Mouse (Mus musculus): ENCODE measurements around the gene Tbx1. TPM values are rescaled to one million over a fixed set of nuclear protein-coding genes. Genes with fewer than 3 reads are reported as not detected.
A peak's percentile ranks its signal among the peaks of the same experiment; 100 is the strongest.
"Not testable (repeated sequence)": the region's sequence is repeated elsewhere in the genome, so short reads cannot be mapped to it uniquely, and the experiment has no call there.

Gene Tbx1
- polyA plus RNA-seq, 1 experiment from 2014 or later, result not detected

DNA sequence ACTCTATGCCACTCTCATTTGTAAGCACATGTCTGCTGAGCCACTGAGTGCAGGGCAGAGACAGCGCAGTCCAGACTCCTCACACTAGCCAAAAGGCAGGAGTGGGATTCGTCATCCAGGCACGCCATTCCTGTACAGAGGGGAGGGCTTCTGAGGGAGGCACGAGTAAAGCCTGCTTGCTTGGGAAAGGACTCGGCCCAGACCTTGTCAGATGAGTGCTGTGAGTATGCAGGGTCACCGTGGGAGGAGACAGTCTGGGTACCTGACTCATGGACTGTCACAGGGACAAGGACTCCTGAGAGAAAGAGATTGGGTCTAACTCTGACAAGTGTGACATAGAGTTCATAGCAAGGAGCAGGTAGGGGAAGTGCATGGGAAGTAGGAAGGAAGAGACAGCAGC is 51.2 kb downstream of the Tbx1 start:
- ATAC-seq (no peak), DNase-seq (no peak)
- Histone ChIP-seq H3K27me3 (ENCODE audit: insufficient read depth, low read length) (no peaks in the 10 kb centered on the region), H3K9ac (replicated peaks) (no peak overlapping the region), H3K4me1 (ENCODE audit: insufficient read depth) (no peaks in the 10 kb centered on the region), H3K4me3 (ENCODE audit: low read depth, low read length) (no peak overlapping the region), H3K4me2 (ENCODE audit: low read depth, low read length) (no peak overlapping the region), H3K9me3 (ENCODE audit: low read length) (no peaks in the 10 kb centered on the region), H3K27ac (ENCODE audit: low read depth) (no peak overlapping the region), H3K36me3 (replicated peaks; ENCODE audit: insufficient read depth, low read length) (no peaks in the 10 kb centered on the region)
- TF ChIP-seq CTCF (IDR thresholded peaks at IDR 0.05; ENCODE audit: low read depth) (no peak), EP300 (IDR thresholded peaks at IDR 0.05; ENCODE audit: low read depth) (no peak)
- WGBS (ENCODE audit: insufficient replicate concordance), result 67% methylated on average over 6 of the region's 6 CpGs

DNA sequence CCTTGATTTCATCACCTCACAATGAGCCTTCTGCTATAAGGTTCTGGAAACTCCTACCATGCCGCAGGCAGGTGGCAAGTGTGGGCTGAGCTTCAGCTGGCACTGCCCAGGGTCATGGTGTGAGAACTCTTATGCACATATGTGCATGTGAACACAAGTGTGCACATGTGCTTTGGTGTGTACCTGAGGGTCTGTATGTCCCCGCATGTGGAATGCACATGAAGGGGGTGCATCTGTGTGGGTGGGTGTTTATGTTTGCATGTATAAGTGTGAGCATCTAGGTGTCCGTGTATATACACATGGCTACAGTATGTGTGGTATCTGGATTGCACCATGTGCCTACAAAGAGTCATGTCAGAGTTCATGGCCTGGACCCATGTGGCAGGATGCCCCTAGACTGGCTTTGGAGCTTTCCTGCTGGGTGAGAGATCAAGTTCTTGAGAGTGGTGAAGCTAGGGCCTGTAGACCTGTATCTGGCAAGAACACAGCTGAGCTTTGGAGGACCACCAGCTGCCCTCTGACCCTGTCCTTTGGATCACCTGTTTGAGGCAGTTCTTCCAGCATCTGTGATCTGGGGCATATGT is 53.0 kb downstream of the Tbx1 start:
- no peaks in the 10 kb centered on the region for H3K9me3 ChIP-seq (ENCODE audit: low read length)
- ATAC-seq (no peak), DNase-seq (no peak)
- H3K9ac ChIP-seq (replicated peaks), result no peak overlapping the region
- H3K27me3 ChIP-seq (ENCODE audit: insufficient read depth, low read length), result no peaks in the 10 kb centered on the region
- TF ChIP-seq CTCF (IDR thresholded peaks at IDR 0.05; ENCODE audit: low read depth) (no peak), EP300 (IDR thresholded peaks at IDR 0.05; ENCODE audit: low read depth) (no peak)
- no peak overlapping the region for H3K4me2 ChIP-seq (ENCODE audit: low read depth, low read length)
- H3K27ac ChIP-seq (ENCODE audit: low read depth), result no peak overlapping the region
- 81% methylated on average over 3 of the region's 3 CpGs for WGBS (ENCODE audit: insufficient replicate concordance)
- H3K4me3 ChIP-seq (ENCODE audit: low read depth, low read length), result no peak overlapping the region
- H3K36me3 ChIP-seq (replicated peaks; ENCODE audit: insufficient read depth, low read length), result no peaks in the 10 kb centered on the region
- H3K4me1 ChIP-seq (ENCODE audit: insufficient read depth), result no peaks in the 10 kb centered on the region

DNA sequence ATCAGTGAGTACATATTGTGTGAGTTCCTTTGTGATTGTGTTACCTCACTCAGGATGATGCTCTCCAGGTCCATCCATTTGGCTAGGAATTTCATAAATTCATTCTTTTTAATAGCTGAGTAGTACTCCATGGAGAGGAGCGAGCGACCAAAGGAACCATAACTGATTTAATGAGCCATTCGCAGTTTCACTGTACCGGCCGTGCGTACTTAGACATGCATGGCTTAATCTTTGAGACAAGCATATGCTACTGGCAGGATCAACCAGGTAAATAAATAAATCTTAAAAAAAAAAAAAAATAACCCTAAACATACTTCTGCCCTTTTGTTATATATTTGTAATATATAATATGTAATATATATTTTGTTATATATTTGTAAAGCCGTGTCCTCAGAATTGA is 57.4 kb downstream of the Tbx1 start:
- not testable (repeated sequence) for H3K4me1 ChIP-seq (ENCODE audit: insufficient read depth); H3K9ac ChIP-seq (replicated peaks); H3K27me3 ChIP-seq (ENCODE audit: insufficient read depth, low read length); DNase-seq; H3K27ac ChIP-seq (ENCODE audit: low read depth); H3K9me3 ChIP-seq (ENCODE audit: low read length); H3K36me3 ChIP-seq (replicated peaks; ENCODE audit: insufficient read depth, low read length); H3K4me2 ChIP-seq (ENCODE audit: low read depth, low read length); H3K4me3 ChIP-seq (ENCODE audit: low read depth, low read length)
- peak; percentile 100 for ATAC-seq
- WGBS (ENCODE audit: insufficient replicate concordance), result 90% methylated on average over 7 of the region's 7 CpGs

Other genes starting within 250 kb of the Tbx1 start
- gene Tango2, start 242.6 kb downstream of the Tbx1 start, polyA plus RNA-seq (2015; fragmentation: Nextera tagmentation; extraction: Ambion mirVana), result 54.1 and 61.1 TPM in 2 replicates
- gene Arvcf, start 242.5 kb downstream of the Tbx1 start, polyA plus RNA-seq (2015; fragmentation: Nextera tagmentation; extraction: Ambion mirVana), result 7.0 and 9.7 TPM in 2 replicates
- gene Txnrd2, start 164.3 kb downstream of the Tbx1 start, polyA plus RNA-seq (2015; fragmentation: Nextera tagmentation; extraction: Ambion mirVana), result 51.2 and 53.3 TPM in 2 replicates
- 100 and 125 TPM in 2 replicates for gene Comt, start 163.8 kb downstream of the Tbx1 start, polyA plus RNA-seq (2015; fragmentation: Nextera tagmentation; extraction: Ambion mirVana)
- 3.9 and 5.1 TPM in 2 replicates for gene Gnb1l, start 92.0 kb downstream of the Tbx1 start, polyA plus RNA-seq (2015; fragmentation: Nextera tagmentation; extraction: Ambion mirVana)
- gene Rtl10, start 91.8 kb downstream of the Tbx1 start, polyA plus RNA-seq (2015; fragmentation: Nextera tagmentation; extraction: Ambion mirVana), result 0.57 and 0.59 TPM in 2 replicates
- 55.8 and 56.5 TPM in 2 replicates for gene Gp1bb, start 31.7 kb upstream of the Tbx1 start, polyA plus RNA-seq (2015; fragmentation: Nextera tagmentation; extraction: Ambion mirVana)
- gene Gm49601, start 35.8 kb upstream of the Tbx1 start, polyA plus RNA-seq (2015; fragmentation: Nextera tagmentation; extraction: Ambion mirVana), result 0.32 TPM in 1 of 2 replicates, not detected in the other
- 3.0 and 3.2 TPM in 2 replicates for gene Sept5, start 39.3 kb upstream of the Tbx1 start, polyA plus RNA-seq (2015; fragmentation: Nextera tagmentation; extraction: Ambion mirVana)
- gene Cldn5, start 186.2 kb upstream of the Tbx1 start, polyA plus RNA-seq (2015; fragmentation: Nextera tagmentation; extraction: Ambion mirVana), result 11.5 and 13.9 TPM in 2 replicates
- 39.2 and 41.0 TPM in 2 replicates for gene Ufd1, start 221.1 kb upstream of the Tbx1 start, polyA plus RNA-seq (2015; fragmentation: Nextera tagmentation; extraction: Ambion mirVana)
- 15.8 and 18.7 TPM in 2 replicates for gene Cdc45, start 221.3 kb upstream of the Tbx1 start, polyA plus RNA-seq (2015; fragmentation: Nextera tagmentation; extraction: Ambion mirVana)
- gene 2510002D24Rik, start 245.9 kb upstream of the Tbx1 start, polyA plus RNA-seq (2015; fragmentation: Nextera tagmentation; extraction: Ambion mirVana), result 9.7 and 11.8 TPM in 2 replicates
- gene Gm28539, start 245.9 kb upstream of the Tbx1 start, polyA plus RNA-seq (2015; fragmentation: Nextera tagmentation; extraction: Ambion mirVana), result not detected in 2 replicates

Measured in liver, postnatal 0 days (tissue).